Mouse (Mus musculus): ENCODE results near the gene Epha2.

Gene Epha2

GRCm38 (mm10) chr4:141301116-141301553 lies at the start of gene Epha2:
Gene Epha2 (plus strand): TSS chr4:141301240.
- peak; percentile 66 for DNase-seq

- no peak for DNase-seq
Observed at GRCm38 (mm10) chr4:141252641-141253040, 48.4 kb upstream of the Epha2 start.

GRCm38 (mm10) chr4:141254234-141254633 lies 46.8 kb upstream of the Epha2 start:
- no peak for DNase-seq

GRCm38 (mm10) chr4:141257440-141257839 lies 43.6 kb upstream of the Epha2 start:
- DNase-seq: no peak

GRCm38 (mm10) chr4:141259413-141259812 lies 41.6 kb upstream of the Epha2 start:
- DNase-seq: no peak

GRCm38 (mm10) chr4:141260007-141260723 lies 40.9 kb upstream of the Epha2 start:
- DNase-seq: no peak

GRCm38 (mm10) chr4:141262906-141263637 lies 38.0 kb upstream of the Epha2 start:
- no peak for DNase-seq

GRCm38 (mm10) chr4:141265979-141266637 lies 34.9 kb upstream of the Epha2 start:
- DNase-seq: no peak

- DNase-seq: no peak
Observed at GRCm38 (mm10) chr4:141267250-141267649, 33.8 kb upstream of the Epha2 start.

GRCm38 (mm10) chr4:141267837-141268236 lies 33.2 kb upstream of the Epha2 start:
- DNase-seq: peak; percentile 50

GRCm38 (mm10) chr4:141268350-141268749 lies 32.7 kb upstream of the Epha2 start:
- no peak for DNase-seq

GRCm38 (mm10) chr4:141269080-141269479 lies 32.0 kb upstream of the Epha2 start:
- no peak for DNase-seq

GRCm38 (mm10) chr4:141270201-141270940 lies 30.7 kb upstream of the Epha2 start:
- no peak for DNase-seq

GRCm38 (mm10) chr4:141271228-141271627 lies 29.8 kb upstream of the Epha2 start:
- DNase-seq: no peak

- DNase-seq: no peak
Observed at GRCm38 (mm10) chr4:141271721-141272120, 29.3 kb upstream of the Epha2 start.

- DNase-seq: no peak
Observed at GRCm38 (mm10) chr4:141272878-141273277, 28.2 kb upstream of the Epha2 start.

GRCm38 (mm10) chr4:141273296-141273695 lies 27.7 kb upstream of the Epha2 start:
- peak; percentile 84 for DNase-seq

GRCm38 (mm10) chr4:141274485-141275341 lies 26.3 kb upstream of the Epha2 start:
- no peak for DNase-seq

GRCm38 (mm10) chr4:141277157-141277556 lies 23.9 kb upstream of the Epha2 start:
- DNase-seq: no peak

GRCm38 (mm10) chr4:141278154-141278553 lies 22.9 kb upstream of the Epha2 start:
- DNase-seq: no peak

- no peak for DNase-seq
Observed at GRCm38 (mm10) chr4:141279327-141279726, 21.7 kb upstream of the Epha2 start.

GRCm38 (mm10) chr4:141279783-141280182 lies 21.3 kb upstream of the Epha2 start:
- no peak for DNase-seq

Data from right cerebral cortex, postnatal 4 days (tissue).